Mouse (Mus musculus) monocyte, adult 2 months (primary cell): ENCODE measurements around the gene Scn3a.
"Not testable (repeated sequence)": the region's sequence is repeated elsewhere in the genome, so short reads cannot be mapped to it uniquely, and the experiment has no call there.

Experiments
- DNase-seq, 2 experiments: peaks; one replicate each; pipeline ENCODE4 v3.0.0; 2022; ENCODE audit warnings: low spot score in 2 of 2, low read depth in 1 of 2

Scn3a gene

GRCm38 (mm10) chr2:65508217-65508616 lies 59.2 kb downstream of the Scn3a start:
- DNase-seq: no peak

DNA sequence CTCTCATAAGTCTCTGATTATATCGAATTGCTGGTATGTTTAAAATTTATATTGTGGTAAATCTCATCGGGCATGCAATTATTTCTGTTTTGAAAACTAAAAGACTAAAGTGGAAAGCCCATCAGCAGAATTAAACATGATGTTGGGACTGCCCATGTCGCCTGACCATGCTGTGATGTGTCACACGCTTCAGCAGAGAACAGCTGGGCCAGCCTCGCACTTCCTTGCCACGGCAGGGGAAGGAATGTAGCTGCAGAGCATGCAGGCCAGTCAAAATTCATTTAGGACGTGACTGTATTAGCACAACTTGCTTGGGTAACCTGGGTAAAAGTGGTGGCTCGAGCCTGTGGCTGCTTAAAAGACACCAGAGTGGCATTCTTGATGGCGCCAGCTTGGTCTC lies 77.0 kb downstream of the Scn3a start:
- no peak for DNase-seq

DNA sequence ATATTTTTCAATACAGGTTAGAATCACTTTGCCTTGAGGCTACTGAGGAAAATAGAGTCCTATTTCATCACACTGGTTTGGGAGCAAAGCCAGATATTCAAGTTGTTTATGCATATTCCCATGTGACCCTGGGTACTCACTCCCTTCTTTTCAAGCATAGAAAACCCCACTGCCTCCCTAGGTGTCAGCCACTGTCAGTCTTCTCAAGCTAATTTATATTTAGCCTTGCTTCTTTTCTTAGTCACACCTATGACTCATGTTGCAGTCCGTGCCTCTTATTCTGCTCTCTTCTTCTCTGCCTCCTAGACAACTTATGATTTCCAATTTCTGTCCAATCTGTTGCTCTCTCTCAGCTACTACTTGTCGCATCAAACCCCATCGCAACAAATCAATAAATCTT lies 84.0 kb downstream of the Scn3a start:
- no peak for DNase-seq

GRCm38 (mm10) chr2:65481007-65481672 lies 86.3 kb downstream of the Scn3a start:
- DNase-seq: no peak

- no peak for DNase-seq
These were observed 96.0 kb downstream of the Scn3a start for GRCm38 (mm10) chr2:65471311-65471882.

GRCm38 (mm10) chr2:65465694-65466093 lies 101.7 kb downstream of the Scn3a start:
- DNase-seq: no peak

GRCm38 (mm10) chr2:65453763-65454162 lies 113.7 kb downstream of the Scn3a start:
- no peak for DNase-seq

DNA sequence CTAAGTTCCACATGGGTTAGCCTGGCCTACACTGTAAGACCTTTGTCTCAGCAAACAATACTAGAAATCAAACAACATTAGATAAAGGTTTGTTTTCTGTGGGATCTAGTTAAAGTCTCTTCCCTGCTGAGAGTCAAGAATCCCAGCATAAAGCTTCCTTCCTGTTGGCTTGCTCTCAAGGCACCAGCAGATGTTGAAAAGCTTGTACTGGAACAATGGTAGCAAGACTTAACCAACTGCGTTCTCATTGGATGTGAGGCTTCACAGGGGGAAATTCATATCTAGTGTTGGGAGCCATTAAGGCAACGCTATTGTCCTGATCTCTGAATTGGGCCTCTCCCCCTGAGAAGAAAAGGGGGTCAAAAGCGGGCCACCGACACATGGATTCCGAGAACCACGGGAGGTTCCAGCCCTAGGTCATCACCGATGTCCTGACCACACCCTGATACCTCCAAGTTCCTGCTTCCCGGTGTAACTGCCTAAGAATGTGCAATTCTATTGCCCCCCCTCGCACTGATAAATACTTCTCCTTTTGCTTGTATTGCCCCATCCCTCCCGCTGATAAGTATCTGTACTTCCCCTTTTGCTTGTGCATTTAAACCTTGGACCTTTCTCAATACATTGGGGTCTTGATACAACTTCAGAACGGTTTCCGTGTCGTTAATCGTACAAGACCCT lies 115.9 kb downstream of the Scn3a start:
- DNase-seq: not testable (repeated sequence)

- DNase-seq: no peak
These were observed 116.7 kb downstream of the Scn3a start for GRCm38 (mm10) chr2:65450449-65451360.

GRCm38 (mm10) chr2:65449126-65449828 lies 118.2 kb downstream of the Scn3a start:
- DNase-seq: no peak

- DNase-seq: no peak
These were observed 124.3 kb downstream of the Scn3a start for GRCm38 (mm10) chr2:65443082-65443481.

DNA sequence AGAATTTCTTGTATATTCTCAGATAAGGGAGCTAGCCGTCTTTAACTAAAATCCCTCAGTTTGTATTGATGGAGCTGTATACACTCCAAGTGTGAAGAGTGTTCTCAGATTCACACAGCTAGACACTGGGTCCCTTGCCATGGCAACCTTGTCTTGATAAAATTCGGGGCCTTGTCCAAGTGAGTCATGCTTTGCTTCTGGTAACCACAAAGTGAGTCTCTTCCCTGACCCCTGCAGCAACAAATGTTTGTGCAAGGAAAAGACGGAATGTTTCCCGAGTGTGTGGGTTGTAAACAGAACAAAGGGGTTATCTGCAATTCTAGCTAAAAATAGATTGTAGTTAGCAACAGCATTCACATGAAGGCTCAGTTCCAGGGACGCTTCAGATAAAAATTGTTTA lies 125.9 kb downstream of the Scn3a start:
- DNase-seq: no peak

DNA sequence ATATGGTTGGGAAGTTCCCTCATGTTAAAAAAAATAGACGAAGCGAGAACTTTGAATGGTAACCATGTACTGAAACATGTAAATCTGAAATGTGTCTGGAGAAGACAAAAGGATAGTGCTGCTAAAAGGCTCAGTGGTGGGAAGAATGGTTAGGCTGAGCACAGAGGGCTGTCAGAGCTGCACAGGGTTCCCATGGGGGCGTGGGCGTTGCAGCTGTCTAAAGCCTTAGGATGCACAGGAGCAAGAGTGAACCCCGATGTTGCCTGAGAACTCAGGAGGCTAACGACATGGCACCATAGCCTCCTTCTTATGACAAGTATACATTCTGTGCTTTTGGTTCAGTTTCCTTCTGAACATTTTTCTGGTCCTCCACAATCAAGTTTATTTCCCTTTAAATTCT lies 126.3 kb downstream of the Scn3a start:
- DNase-seq: no peak

DNA sequence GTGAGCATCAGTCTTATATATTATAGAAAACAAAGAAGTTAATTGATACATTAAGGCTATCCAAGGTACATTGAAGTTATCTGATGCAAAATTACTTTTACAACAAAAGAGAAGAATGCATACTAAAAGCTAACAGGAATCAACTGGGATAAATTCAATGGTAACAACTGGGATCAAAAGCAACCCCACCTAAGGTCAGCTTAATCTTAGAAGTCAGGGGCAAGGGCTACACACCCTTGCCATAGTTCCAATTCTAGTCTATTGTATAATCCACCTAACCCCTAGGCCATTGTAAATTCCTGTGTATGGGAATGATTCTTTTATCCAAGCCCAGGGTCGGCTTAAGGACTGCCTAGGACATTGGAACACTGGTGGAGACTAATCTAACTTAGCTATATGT lies 130.5 kb downstream of the Scn3a start:
- no peak for DNase-seq

DNA sequence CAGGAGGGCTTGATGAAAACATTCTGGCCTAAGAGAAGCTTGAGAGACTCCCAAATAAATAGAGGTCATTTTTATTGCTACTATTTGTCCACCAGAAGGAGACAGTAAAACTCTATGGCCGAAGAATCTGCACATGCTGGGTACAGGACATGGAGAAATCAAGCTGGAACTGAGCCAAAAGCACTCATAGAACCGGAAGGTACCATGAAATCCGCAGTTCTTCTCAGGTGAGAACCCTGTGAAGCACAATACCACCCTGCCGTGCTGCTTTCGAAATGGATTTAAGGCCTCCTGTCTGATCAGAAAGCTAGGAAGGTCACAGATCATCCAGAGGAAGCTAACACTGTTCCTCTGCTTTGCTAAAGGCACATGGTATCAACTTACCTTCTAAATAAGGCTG lies 143.9 kb downstream of the Scn3a start:
- no peak for DNase-seq

DNA sequence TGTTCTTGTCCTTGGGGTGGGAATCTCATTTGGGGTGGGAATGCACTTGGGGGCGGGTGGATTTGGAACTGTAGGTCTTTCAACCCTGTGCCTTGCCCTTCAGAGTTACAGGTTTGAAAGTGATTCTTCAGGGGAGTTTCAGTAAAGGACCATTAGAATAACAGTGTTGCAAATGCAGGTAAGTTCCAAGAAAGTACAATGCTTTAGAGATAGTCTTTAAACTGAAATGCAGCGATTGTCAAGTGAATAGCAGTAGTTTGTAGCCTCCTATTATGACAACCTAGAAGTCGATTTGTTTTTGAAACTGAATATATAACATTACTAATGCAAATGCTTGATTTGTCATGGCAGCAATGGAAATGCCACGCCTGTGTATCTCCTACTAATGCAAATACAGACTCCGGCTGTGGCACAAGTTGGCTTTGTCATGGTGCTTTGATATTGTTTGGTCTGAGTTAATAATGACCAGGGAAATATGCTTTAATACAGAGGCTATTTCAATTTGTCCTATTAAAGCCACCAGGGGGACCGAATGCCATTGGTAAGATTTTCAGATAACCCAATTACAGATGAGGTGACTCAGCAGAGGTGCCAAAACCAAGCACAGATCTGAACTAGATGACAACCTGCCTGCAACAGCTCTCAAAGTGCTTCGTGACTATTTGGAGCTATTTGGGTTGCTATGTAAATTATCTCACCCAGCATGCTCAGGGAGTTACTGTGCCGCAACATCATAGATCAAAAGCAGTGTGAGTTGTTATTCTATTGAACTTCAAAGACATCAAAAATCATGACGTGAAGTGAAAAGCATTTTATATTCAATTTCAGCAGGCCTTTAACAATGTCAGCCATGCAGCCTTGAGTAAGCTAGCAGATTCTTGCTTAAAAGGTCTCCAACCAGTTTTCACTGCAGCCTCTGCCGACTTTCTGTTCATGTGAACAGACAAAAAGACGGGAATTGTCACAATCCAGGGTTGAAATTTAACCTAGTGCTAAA lies 145.9 kb downstream of the Scn3a start:
- no peak for DNase-seq

DNA sequence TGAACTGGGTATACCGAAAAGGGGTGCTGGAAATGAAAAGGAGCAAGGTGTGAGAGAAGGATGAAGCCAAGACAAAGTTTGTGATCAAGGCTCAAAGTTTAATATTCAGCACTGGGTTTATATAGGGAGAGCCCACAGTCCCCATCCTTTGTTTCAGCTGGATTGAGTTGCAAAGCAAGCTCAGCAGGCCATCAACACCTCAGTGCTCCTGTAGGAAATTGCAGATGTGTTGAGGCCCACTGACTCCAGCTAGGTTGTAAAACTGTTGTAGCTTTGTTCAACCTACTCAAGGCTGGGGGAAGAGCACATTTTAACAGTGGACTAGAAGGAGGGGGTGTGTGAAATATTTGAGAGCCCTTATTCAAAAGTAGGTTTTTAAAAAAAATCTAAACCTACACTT lies 148.8 kb downstream of the Scn3a start:
- DNase-seq: no peak

- DNase-seq: no peak
These were observed 150.9 kb downstream of the Scn3a start for GRCm38 (mm10) chr2:65416535-65416934.

DNA sequence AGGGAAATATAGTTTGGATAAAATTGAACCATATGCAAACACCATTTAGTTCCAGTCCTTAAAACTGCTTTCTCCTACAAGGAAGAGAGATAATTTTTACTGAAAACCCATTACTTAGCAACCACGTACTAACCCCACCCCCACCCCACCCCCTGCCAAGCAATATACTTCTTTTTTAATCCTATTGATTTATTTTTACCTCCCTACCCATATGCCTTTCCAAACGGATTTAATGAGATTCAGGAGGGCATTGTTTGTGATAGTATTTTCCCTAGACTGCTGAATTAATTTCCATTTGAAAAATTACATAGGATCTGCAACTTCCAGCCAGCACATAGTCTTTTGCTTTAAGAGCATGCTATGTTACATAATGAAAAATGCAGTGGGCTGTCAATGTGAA lies 152.1 kb downstream of the Scn3a start:
- no peak for DNase-seq

DNA sequence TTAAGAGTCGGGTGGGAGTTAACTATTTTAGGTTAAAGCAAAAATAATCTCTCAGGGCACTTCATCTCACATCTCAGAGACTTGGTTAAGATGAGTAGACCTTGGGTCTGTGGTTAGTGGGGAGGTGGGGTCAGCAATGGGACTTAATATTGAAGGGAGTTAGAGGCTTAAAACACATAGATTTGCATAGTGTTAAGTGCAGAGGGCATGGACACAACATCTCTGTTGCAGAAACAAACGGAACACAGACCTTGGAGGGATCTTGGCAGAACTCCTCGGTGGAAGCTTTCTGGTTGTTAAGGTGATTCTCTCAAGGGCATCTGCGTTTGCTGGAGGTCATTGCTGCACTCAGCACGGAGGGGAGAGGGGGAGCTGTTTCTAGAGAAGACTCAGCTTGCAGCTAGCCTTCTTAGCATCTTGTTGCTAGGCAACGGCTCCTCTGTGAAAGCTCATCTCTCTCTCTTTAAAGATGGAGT lies 152.6 kb downstream of the Scn3a start:
- no peak for DNase-seq
